ENCODE assay signal across 10 mouse cellular contexts in the genomic region with DNA sequence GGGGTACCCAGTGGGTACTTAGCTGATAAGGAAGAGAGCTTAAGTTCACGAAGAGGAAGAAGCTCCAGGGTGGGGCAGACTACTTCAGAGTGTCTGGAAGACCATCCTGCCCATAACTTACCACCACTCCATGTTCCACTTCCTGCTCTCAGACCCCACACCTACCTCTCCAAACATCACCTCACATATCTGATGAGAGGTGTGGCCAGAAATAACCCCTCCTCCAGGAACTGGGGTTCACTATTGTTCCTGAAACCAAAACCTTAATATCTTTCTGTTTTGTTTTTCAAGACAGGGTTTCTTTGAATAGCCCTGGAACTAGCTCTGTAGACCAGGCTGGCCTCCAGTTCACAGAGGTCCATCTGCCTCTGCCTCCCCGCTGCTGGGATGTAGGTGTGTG. TPM values are rescaled to one million over a fixed set of nuclear protein-coding genes. Genes with fewer than 3 reads are reported as not detected.
DNase-seq lines count a peak whose midpoint lies in the region; ATAC-seq and TF ChIP-seq lines count a peak whose summit lies in the region.
"Had no signal": no experiment of that assay in that cellular context is flagged by ENCODE, and none has a peak within 500 bp of the region (broad histone marks: within the 10 kb centered on the region; RNA-seq: fewer than 3 reads in every experiment).

No protein-coding gene starts in this region.

- peaks cover 82% of the 10 kb centered on the region for H3K4me1 ChIP-seq in embryonic facial prominence, embryonic 10.5 days
- H3K4me1 ChIP-seq in forebrain, embryonic 12.5 days: peaks cover 90% of the 10 kb centered on the region
- peaks cover 57% of the 10 kb centered on the region for H3K4me1 ChIP-seq in hindbrain, embryonic 16.5 days (ENCODE audit: control insufficient read depth, insufficient read depth, low read depth, low read length)
- H3K4me1 ChIP-seq in midbrain, embryonic 16.5 days (ENCODE audit: control insufficient read depth, insufficient read depth, low read length): peaks cover 52% of the 10 kb centered on the region
- H3K4me1 ChIP-seq in cerebellum, adult 2 months (ENCODE audit: control insufficient read depth, insufficient read depth, low read length): peaks cover 10% of the 10 kb centered on the region

- TF ChIP-seq CTCF in cerebellum, adult 2 months (IDR thresholded peaks at IDR 0.05; ENCODE audit: borderline replicate concordance, insufficient read depth, low read depth, low read length): no peak

- peaks cover 35% of the 10 kb centered on the region for H3K27me3 ChIP-seq in embryonic facial prominence, embryonic 10.5 days (replicated peaks; ENCODE audit: low read depth, poor library complexity, severe bottlenecking)
- H3K27me3 ChIP-seq in forebrain, embryonic 12.5 days: 0 out of 2 replicates have a peak, but pooled peaks cover 3% of the 10 kb centered on the region
- no peaks in the 10 kb centered on the region for H3K27me3 ChIP-seq in hindbrain, embryonic 16.5 days (replicated peaks; ENCODE audit: control insufficient read depth, insufficient read depth, low read length)
- no peaks in the 10 kb centered on the region for H3K27me3 ChIP-seq in midbrain, embryonic 16.5 days (ENCODE audit: control insufficient read depth, insufficient read depth, low read depth, low read length)
- H3K27me3 ChIP-seq in cerebellum, adult 2 months (ENCODE audit: control insufficient read depth, insufficient read depth, low read length): no peaks in the 10 kb centered on the region; the same call in 1 of the 2 replicates

- peak overlapping the region; percentile 75 for H3K4me2 ChIP-seq in forebrain, embryonic 12.5 days
- peak overlapping the region; percentile 45 for H3K4me2 ChIP-seq in hindbrain, embryonic 16.5 days (ENCODE audit: low read length)
- peak overlapping the region; percentile 46 for H3K4me2 ChIP-seq in midbrain, embryonic 16.5 days (ENCODE audit: low read length)
- H3K4me2 ChIP-seq: limb, embryonic 15.5 days had no signal

- no peak for ATAC-seq in forebrain, embryonic 12.5 days (ENCODE audit: low FRiP score)
- no peak for ATAC-seq in hindbrain, embryonic 16.5 days
- ATAC-seq in midbrain, embryonic 16.5 days: no peak

- 0 out of 2 replicates have a peak overlapping the region, but pooled peaks have one; percentile 36 for H3K9ac ChIP-seq in forebrain, embryonic 12.5 days
- no peak overlapping the region for H3K9ac ChIP-seq in hindbrain, embryonic 16.5 days (ENCODE audit: low read depth, low read length)
- H3K9ac ChIP-seq in midbrain, embryonic 16.5 days (ENCODE audit: low read depth, low read length): no peak overlapping the region
- H3K9ac ChIP-seq: limb, embryonic 15.5 days had no signal

- peak overlapping the region; percentile 80 for H3K27ac ChIP-seq in embryonic facial prominence, embryonic 10.5 days (replicated peaks)
- peak overlapping the region; percentile 93 for H3K27ac ChIP-seq in forebrain, embryonic 12.5 days
- H3K27ac ChIP-seq in hindbrain, embryonic 16.5 days (ENCODE audit: low read depth, low read length): peak overlapping the region; percentile 52; the same call in 1 of the 2 replicates
- H3K27ac ChIP-seq in midbrain, embryonic 16.5 days (ENCODE audit: low read length): peak overlapping the region; percentile 47; the same call in 1 of the 2 replicates
- H3K27ac ChIP-seq in cerebellum, adult 2 months (ENCODE audit: insufficient read depth, low read length): no peak overlapping the region

- peaks cover 34% of the 10 kb centered on the region for H3K36me3 ChIP-seq in embryonic facial prominence, embryonic 10.5 days (replicated peaks)
- peaks cover 20% of the 10 kb centered on the region for H3K36me3 ChIP-seq in forebrain, embryonic 12.5 days (replicated peaks)
- no peaks in the 10 kb centered on the region for H3K36me3 ChIP-seq in hindbrain, embryonic 16.5 days (ENCODE audit: control insufficient read depth, insufficient read depth, low read length)
- H3K36me3 ChIP-seq in midbrain, embryonic 16.5 days (ENCODE audit: control insufficient read depth, insufficient read depth, low read length): no peaks in the 10 kb centered on the region

- 72% methylated on average over 2 of the region's 2 CpGs for WGBS in embryonic facial prominence, embryonic 10.5 days
- WGBS in forebrain, embryonic 12.5 days: 65% methylated on average over 2 of the region's 2 CpGs
- 71% methylated on average over 2 of the region's 2 CpGs for WGBS in hindbrain, embryonic 16.5 days
- 71% methylated on average over 2 of the region's 2 CpGs for WGBS in midbrain, embryonic 16.5 days
- 67% methylated on average over 2 of the region's 2 CpGs for WGBS in cerebellum, adult 2 months

- no peak for DNase-seq in embryonic facial prominence, embryonic 10.5 days (ENCODE audit: low spot score)
- DNase-seq in heart, adult 9 months (ENCODE audit: low spot score in 2 of 2): no peak
- DNase-seq in ovary, postnatal 36 days (ENCODE audit: low spot score): no peak
- DNase-seq in left cerebral cortex, adult 8-10 months (ENCODE audit: low spot score in 2 of 2): no peak
- DNase-seq in cerebellum, adult 2 months: no peak
- DNase-seq: cerebellum, postnatal 36 days had no signal

- no peaks in the 10 kb centered on the region for H3K9me3 ChIP-seq in embryonic facial prominence, embryonic 10.5 days
- no peaks in the 10 kb centered on the region for H3K9me3 ChIP-seq in forebrain, embryonic 12.5 days
- no peaks in the 10 kb centered on the region for H3K9me3 ChIP-seq in hindbrain, embryonic 16.5 days (ENCODE audit: control insufficient read depth, low read length)
- no peaks in the 10 kb centered on the region for H3K9me3 ChIP-seq in midbrain, embryonic 16.5 days (replicated peaks; ENCODE audit: control insufficient read depth, low read length, poor library complexity, severe bottlenecking)
- H3K9me3 ChIP-seq: limb, embryonic 15.5 days had no signal

- TF ChIP-seq POLR2A in cerebellum, adult 2 months (IDR thresholded peaks at IDR 0.05; ENCODE audit: borderline replicate concordance, insufficient read depth, low read length): no peak

- peak overlapping the region; percentile 30; the same call in 1 of the 2 replicates for H3K4me3 ChIP-seq in embryonic facial prominence, embryonic 10.5 days
- peak overlapping the region; percentile 16; the same call in 1 of the 2 replicates for H3K4me3 ChIP-seq in forebrain, embryonic 12.5 days (replicated peaks)
- H3K4me3 ChIP-seq in hindbrain, embryonic 16.5 days (ENCODE audit: low read length): no peak overlapping the region; the same call in 1 of the 2 replicates
- H3K4me3 ChIP-seq in midbrain, embryonic 16.5 days (ENCODE audit: low read depth, low read length): no peak overlapping the region
- H3K4me3 ChIP-seq in cerebellum, adult 2 months (replicated peaks; ENCODE audit: insufficient read depth, low read depth, low read length): no peak overlapping the region
- H3K4me3 ChIP-seq: limb, embryonic 15.5 days had no signal

RNA-seq across cellular contexts. Expression of a gene that starts 12.2 kb away (rescaled TPM):
- polyA plus RNA-seq in embryonic facial prominence, embryonic 10.5 days (2016; fragmentation: Nextera tagmentation; extraction: Ambion mirVana): 48.4 and 55.0 TPM in 2 replicates
- 90.2 and 96.2 TPM in 2 replicates for polyA plus RNA-seq in forebrain, embryonic 12.5 days (2016; fragmentation: Nextera tagmentation; extraction: Ambion mirVana)
- polyA plus RNA-seq in hindbrain, embryonic 16.5 days (2015; fragmentation: Nextera tagmentation; extraction: Ambion mirVana): 43.4 and 45.9 TPM in 2 replicates
- polyA plus RNA-seq in midbrain, embryonic 16.5 days (2015; fragmentation: Nextera tagmentation; extraction: Ambion mirVana): 57.5 and 59.1 TPM in 2 replicates
- 1 to 10 TPM; 6.7 to 7.6 (median 7.0) TPM for total RNA-seq in left cerebral cortex, adult 8-10 months (2022)
- polyA plus RNA-seq in cerebellum, adult 2 months (2012; rRNA removed): 8.3 and 8.9 TPM in 2 replicates

RNA-seq across cellular contexts. Expression of a gene that starts 28.5 kb away (rescaled TPM):
- polyA plus RNA-seq in embryonic facial prominence, embryonic 10.5 days (2016; fragmentation: Nextera tagmentation; extraction: Ambion mirVana): 0.63 and 0.80 TPM in 2 replicates
- polyA plus RNA-seq in forebrain, embryonic 12.5 days (2016; fragmentation: Nextera tagmentation; extraction: Ambion mirVana): 0.54 and 0.78 TPM in 2 replicates
- polyA plus RNA-seq in hindbrain, embryonic 16.5 days (2015; fragmentation: Nextera tagmentation; extraction: Ambion mirVana): 1.8 and 2.3 TPM in 2 replicates
- polyA plus RNA-seq in midbrain, embryonic 16.5 days (2015; fragmentation: Nextera tagmentation; extraction: Ambion mirVana): 1.0 and 1.4 TPM in 2 replicates
- 1 to 10 TPM; 1.8 to 3.0 (median 2.2) TPM for total RNA-seq in left cerebral cortex, adult 8-10 months (2022)
- 2.1 and 2.6 TPM in 2 replicates for polyA plus RNA-seq in cerebellum, adult 2 months (2012; rRNA removed)

RNA-seq across cellular contexts. Expression of a gene that starts 56.8 kb away (rescaled TPM):
- 0.27 and 0.73 TPM in 2 replicates for polyA plus RNA-seq in embryonic facial prominence, embryonic 10.5 days (2016; fragmentation: Nextera tagmentation; extraction: Ambion mirVana)
- 0.10 TPM in 1 of 2 replicates, not detected in the other for polyA plus RNA-seq in forebrain, embryonic 12.5 days (2016; fragmentation: Nextera tagmentation; extraction: Ambion mirVana)
- polyA plus RNA-seq in hindbrain, embryonic 16.5 days (2015; fragmentation: Nextera tagmentation; extraction: Ambion mirVana): 0.36 and 0.46 TPM in 2 replicates
- 0.14 and 0.30 TPM in 2 replicates for polyA plus RNA-seq in midbrain, embryonic 16.5 days (2015; fragmentation: Nextera tagmentation; extraction: Ambion mirVana)
- under 1 TPM in 1 of 4 experiments, not detected in 3; 0.14 TPM for total RNA-seq in left cerebral cortex, adult 8-10 months (2022)
- polyA plus RNA-seq in cerebellum, adult 2 months (2012; rRNA removed): 0.23 and 0.25 TPM in 2 replicates

Comparison
In these comparisons a context has a peak if more than half of its experiments do, and no peak if none do; other contexts are left out.
1. H3K4me3 ChIP-seq: peak in embryonic facial prominence, embryonic 10.5 days (single experiment) and forebrain, embryonic 12.5 days (single experiment); none in hindbrain, embryonic 16.5 days (single experiment), midbrain, embryonic 16.5 days (single experiment) and cerebellum, adult 2 months (single experiment).
2. Peak in every context shown above with its lines, with median percentiles within 50 percentile points of each other: H3K4me2 ChIP-seq.